Comparison of ENCODE assay signal across 26 mouse cellular contexts in the genomic region with DNA sequence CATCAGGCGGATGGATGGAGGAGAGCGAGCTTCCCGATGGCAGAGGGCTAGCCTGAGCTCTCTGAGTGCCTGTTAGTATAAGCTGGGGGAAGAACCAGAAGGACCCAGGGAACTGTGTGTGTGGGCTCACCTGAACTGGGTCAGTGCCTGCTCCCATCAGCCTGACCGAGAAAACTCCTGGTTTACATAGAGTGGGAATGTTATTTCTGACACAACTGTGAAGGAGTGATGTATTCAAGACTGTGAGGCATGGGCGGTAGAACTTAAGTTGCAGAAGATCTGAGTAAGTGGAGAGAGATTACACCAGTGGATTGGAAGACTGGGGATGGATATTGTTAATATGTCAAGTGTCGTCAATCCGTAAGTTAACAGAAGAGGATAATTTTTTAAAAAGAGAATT. TPM values are rescaled to one million over a fixed set of nuclear protein-coding genes. Genes with fewer than 3 reads are reported as not detected.
"Had no signal": no experiment of that assay in that cellular context is flagged by ENCODE, and none has a peak within 500 bp of the region (broad histone marks: within the 10 kb centered on the region; RNA-seq: fewer than 3 reads in every experiment).

No protein-coding gene starts in this region.

- DNase-seq: heart, postnatal 10 days; heart, postnatal 14 days; heart, postnatal 36 days; heart, postnatal 4 days; kidney, adult 11 months; kidney, adult 18-20 months; kidney, adult 2 months; kidney, adult 8-10 months; kidney, adult 9 months; kidney, postnatal 10 days; kidney, postnatal 14 days; kidney, postnatal 25 days; kidney, postnatal 36 days; kidney, postnatal 4 days; layer of hippocampus, adult 9-11 months; layer of hippocampus, postnatal 36 days had no signal

- ATAC-seq: hindbrain, embryonic 16.5 days; hindbrain, postnatal 0 days; inflammation-experienced regulatory T-cells, adult 6 months; intestine, embryonic 15.5 days; intestine, embryonic 16.5 days; intestine, postnatal 0 days had no signal

RNA-seq across cellular contexts. Expression of a gene that starts 11.8 kb away (rescaled TPM):
- polyA plus RNA-seq: heart, embryonic 14.5 days; heart, postnatal 0 days; kidney, embryonic 14.5 days; kidney, embryonic 16.5 days had no signal
